Mouse (Mus musculus) splenic B cell, adult 2 months (primary cell): Measurements from ENCODE around the gene Teddm3.
A peak's percentile ranks its signal among the peaks of the same experiment; 100 is the strongest.
"Not testable (repeated sequence)": the region's sequence is repeated elsewhere in the genome, so short reads cannot be mapped to it uniquely, and the experiment has no call there.

Experiments used
- DNase-seq: peaks from one replicate; pipeline ENCODE4 v3.0.0-alpha.2; 2011; ENCODE audit warnings: low read depth, low spot score
- H3K27me3 ChIP-seq: 2 replicates; pipeline ENCODE4 v1.6.1; 2012; ENCODE audit warnings: mild to moderate bottlenecking, low read length, moderate library complexity, mixed read lengths; ENCODE audit not compliant: control insufficient read depth, poor library complexity, insufficient read depth, severe bottlenecking
- H3K36me3 ChIP-seq: 2 replicates; pipeline ENCODE4 v1.6.1; 2012; ENCODE audit warnings: mild to moderate bottlenecking, low read length, moderate library complexity, mixed read lengths; ENCODE audit not compliant: control insufficient read depth, poor library complexity, insufficient read depth, severe bottlenecking

The Teddm3 gene

GRCm38 (mm10) chr16:21153900-21154299, at the start of gene Teddm3:
TSS of gene Teddm3 (minus strand) at chr16:21154000.
- not testable (repeated sequence) for DNase-seq, H3K36me3 ChIP-seq

DNA sequence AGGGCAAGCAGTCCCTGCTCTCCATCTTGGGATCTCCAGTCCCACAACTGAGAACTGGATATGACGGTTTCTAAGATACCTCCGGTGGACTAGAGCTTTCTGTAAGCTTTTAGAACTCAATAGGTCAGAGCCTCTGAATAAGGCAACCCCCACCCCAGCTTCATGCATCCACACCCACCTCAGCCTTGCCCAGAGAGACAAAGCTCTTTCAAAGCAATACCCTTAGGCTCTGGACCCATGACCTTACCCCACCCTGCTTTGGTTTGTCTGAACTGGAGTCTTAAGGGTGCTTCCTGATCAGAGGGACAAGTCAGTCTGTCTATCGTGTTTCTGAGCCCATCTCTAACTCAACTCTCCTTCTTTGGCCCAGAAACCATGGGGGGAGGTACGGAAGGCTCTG, 48.9 kb upstream of the Teddm3 start:
- no peaks in the 10 kb centered on the region for H3K36me3 ChIP-seq
- peaks cover 1% of the 10 kb centered on the region; the same call in 1 of the 2 replicates for H3K27me3 ChIP-seq
- no peak for DNase-seq

More at GRCm38 (mm10) chr16:21153900-21154299, at the start of gene Teddm3:
- not testable (repeated sequence) for H3K27me3 ChIP-seq

GRCm38 (mm10) chr16:21199426-21199825, 45.6 kb upstream of the Teddm3 start:
- no peak for DNase-seq
- no peaks in the 10 kb centered on the region; the same call in 1 of the 2 replicates for H3K27me3 ChIP-seq
- H3K36me3 ChIP-seq, result no peaks in the 10 kb centered on the region

GRCm38 (mm10) chr16:21198529-21198928, 44.7 kb upstream of the Teddm3 start:
- DNase-seq, result peak; percentile 23
- no peaks in the 10 kb centered on the region for H3K27me3 ChIP-seq
- H3K36me3 ChIP-seq, result no peaks in the 10 kb centered on the region

DNA sequence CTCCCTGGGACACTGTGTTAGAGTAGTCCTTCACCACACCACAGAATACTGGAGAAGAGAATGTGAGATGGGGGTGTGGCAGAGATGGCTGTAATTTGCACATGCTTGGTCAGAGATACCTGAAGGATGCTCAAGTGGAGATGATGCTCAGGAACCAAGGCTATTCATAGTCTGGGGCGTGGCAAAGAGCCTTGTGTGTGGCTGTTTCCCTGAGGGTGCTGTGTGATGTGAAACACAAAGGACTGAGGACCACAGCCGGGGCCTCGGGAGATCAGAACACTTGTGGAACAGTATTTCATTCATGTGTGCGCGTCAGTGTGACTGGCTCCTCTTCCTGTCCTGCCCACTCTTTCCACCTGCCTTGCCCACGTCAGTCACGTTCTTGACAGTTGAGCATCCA, 44.2 kb upstream of the Teddm3 start:
- no peaks in the 10 kb centered on the region for H3K36me3 ChIP-seq

GRCm38 (mm10) chr16:21197542-21197941, 43.7 kb upstream of the Teddm3 start:
- no peaks in the 10 kb centered on the region for H3K36me3 ChIP-seq
- no peaks in the 10 kb centered on the region for H3K27me3 ChIP-seq
- no peak for DNase-seq

More for the DNA sequence above, 44.2 kb upstream of the Teddm3 start:
- H3K27me3 ChIP-seq, result no peaks in the 10 kb centered on the region
- no peak for DNase-seq

DNA sequence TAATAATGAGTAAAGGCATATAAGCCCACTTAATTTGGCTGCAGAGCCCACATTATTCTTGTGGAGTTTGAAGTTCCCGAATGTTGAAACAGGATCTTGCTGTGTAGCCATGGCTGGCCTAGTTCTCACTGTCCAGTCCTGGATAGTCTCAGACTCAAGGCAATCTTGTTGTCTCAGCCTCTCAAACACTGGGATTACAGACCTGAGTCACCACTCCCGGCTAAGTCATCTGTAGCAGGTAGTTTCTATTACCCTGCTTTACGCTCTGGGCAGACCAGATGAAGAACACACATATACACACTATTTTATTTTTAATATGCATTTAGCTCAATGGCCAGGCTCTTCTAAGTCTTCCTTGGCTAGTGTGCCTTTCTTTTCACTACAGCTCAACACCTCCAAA, 42.8 kb upstream of the Teddm3 start:
- DNase-seq, result no peak
- Histone ChIP-seq H3K27me3 (no peaks in the 10 kb centered on the region), H3K36me3 (no peaks in the 10 kb centered on the region)

DNA sequence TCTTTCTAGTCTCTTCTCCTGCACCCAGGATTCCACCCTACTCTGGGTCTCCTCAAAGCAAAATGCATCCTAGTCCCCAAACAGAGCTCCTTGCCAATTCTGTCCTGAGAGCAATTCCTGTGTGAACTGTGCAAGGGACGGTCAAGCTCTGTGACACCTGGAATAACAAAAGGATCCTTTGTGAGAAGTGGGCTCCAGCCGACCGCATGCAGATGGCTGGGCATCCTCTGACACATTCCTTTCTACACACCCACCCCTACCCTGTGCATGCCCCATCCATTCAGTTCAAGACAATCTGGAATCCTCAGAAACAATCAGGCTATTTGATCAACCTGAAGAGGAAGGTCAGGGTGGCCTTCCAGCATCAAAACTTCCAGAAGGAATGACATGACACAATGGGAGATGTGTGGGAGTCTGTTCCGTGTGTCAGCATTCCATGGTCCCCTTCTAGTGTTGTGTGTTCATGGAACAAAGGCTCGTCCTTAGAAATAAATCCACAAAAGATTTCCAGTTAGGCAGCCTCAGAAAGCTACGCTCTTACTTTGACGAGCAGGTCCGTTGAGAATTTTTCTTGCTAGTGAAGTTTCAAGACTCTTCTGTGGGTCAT, 41.6 kb upstream of the Teddm3 start:
- no peaks in the 10 kb centered on the region for H3K36me3 ChIP-seq
- DNase-seq, result no peak
- H3K27me3 ChIP-seq, result no peaks in the 10 kb centered on the region

GRCm38 (mm10) chr16:21194182-21194581, 40.4 kb upstream of the Teddm3 start:
- Histone ChIP-seq H3K36me3 (no peaks in the 10 kb centered on the region), H3K27me3 (no peaks in the 10 kb centered on the region)
- DNase-seq, result no peak

DNA sequence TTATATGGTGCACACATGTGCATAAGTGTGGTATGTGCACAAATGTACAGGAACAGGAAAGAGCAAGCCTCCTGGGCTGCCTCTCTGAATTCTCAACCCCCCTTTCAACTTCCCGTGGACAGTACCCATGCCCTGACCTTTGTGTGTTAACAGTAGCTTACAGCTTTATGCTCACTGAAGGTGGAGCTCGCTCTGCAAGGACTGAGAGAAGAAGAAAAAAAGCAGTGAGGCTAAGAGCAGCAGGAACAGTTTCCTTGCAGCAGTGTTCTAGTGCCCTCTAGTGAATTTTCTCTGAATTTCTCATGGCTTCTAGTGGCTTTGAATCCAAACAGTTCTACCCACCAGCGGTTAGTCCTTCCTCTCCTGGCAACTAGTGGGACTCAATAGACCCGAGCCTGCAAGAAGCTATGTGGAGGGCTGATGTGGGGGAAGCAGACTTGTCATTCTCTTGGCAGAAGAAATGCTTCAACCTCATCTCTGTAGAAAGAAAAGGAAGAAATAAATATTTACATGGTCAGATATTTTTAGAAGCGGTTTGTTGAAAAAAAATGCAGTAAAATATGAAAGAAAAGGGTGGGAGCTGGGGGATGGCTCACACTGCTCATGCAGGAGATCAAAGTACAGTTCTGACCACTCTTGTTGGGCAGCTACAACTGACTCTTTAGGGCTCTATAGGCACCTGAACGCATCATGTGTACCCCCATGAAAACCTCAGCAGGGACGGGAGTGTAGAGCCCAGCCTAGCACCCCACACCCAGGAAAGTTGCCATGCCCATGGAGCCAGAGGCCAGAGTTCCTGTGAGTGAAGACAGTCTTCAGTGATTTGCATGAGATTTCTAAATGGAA, 38.9 kb upstream of the Teddm3 start:
- H3K27me3 ChIP-seq, result no peaks in the 10 kb centered on the region
- peak; percentile 40 for DNase-seq
- no peaks in the 10 kb centered on the region for H3K36me3 ChIP-seq

DNA sequence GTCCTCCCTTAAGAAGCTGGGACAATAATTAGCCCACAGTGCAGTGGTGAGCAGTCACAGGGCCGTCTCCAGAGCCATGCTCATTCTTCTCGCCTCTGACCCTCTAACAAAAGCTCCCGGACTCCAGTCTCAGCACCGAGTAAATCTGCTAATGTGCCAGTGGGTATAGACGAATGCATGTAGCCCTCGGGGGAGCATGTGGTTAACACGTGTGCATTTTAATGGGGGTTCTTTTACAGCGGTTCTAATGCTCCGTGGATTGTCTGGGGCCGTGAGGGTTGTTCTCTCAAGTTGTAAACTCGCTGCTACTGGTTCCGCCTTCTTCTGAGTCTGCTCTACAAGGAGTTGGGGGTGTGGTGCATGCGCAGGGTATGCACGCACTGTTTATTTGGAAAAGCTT, 37.8 kb upstream of the Teddm3 start:
- Histone ChIP-seq H3K36me3 (no peaks in the 10 kb centered on the region), H3K27me3 (no peaks in the 10 kb centered on the region)
- no peak for DNase-seq

DNA sequence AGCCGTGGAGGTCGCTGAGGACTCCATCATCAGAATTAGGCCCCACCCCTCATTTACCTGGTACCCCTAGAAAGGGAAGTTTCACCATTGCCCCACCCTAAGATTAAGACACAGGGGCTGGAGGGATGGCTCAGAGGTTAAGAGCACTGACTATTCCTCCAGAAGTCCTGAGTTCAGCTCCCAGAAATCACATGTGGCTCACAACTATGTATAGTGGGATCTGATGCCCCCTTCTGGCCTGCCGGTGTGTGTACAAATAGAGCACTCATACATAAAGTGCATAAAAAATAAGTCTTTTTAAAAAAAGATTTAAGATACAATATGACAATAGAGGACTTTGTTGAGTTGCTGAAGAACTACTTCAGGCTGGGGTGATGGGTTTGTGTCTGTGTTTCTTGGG, 34.5 kb upstream of the Teddm3 start:
- no peak for DNase-seq
- H3K36me3 ChIP-seq, result no peaks in the 10 kb centered on the region

DNA sequence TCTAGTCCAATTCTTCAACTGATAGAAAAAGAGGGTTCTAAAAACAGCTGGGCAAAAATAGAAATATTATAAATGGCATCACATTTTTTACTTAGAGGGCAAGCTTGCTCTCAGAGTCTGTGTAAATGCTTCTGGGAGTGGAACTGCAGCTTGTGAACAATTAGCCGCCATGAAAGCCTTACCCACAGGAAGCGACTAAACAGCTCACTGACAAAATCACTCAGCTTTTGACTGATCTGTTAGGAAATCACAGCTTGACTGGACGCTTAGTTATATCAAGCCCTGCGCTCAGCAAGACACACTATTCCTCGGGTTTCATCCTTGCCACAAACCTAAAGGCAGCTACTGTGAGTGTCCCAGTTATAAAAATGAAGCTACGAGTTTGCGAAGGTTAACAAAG, 33.8 kb upstream of the Teddm3 start:
- no peaks in the 10 kb centered on the region for H3K36me3 ChIP-seq
- H3K27me3 ChIP-seq, result no peaks in the 10 kb centered on the region; the same call in 1 of the 2 replicates
- no peak for DNase-seq

More for the DNA sequence above, 34.5 kb upstream of the Teddm3 start:
- no peaks in the 10 kb centered on the region; the same call in 1 of the 2 replicates for H3K27me3 ChIP-seq

GRCm38 (mm10) chr16:21184697-21185096, 30.9 kb upstream of the Teddm3 start:
- no peaks in the 10 kb centered on the region; the same call in 1 of the 2 replicates for H3K27me3 ChIP-seq
- no peak for DNase-seq
- no peaks in the 10 kb centered on the region for H3K36me3 ChIP-seq

- DNase-seq, result no peak
- Histone ChIP-seq H3K27me3 (no peaks in the 10 kb centered on the region; the same call in 1 of the 2 replicates), H3K36me3 (no peaks in the 10 kb centered on the region)
Measured at GRCm38 (mm10) chr16:21182108-21182507, 28.3 kb upstream of the Teddm3 start.
